Mouse (Mus musculus) layer of hippocampus, postnatal 25 days (tissue): ENCODE data around the gene Glb1l3. TPM values are rescaled to one million over a fixed set of nuclear protein-coding genes. Genes with fewer than 3 reads are reported as not detected.
"Not testable (repeated sequence)": the region's sequence is repeated elsewhere in the genome, so short reads cannot be mapped to it uniquely, and the experiment has no call there.

Source experiments
- DNase-seq, 2 experiments: peaks; one replicate each; pipeline ENCODE4 v3.0.0; 2022; ENCODE audit warnings: mixed read lengths in 2 of 2, low spot score in 1 of 2; ENCODE audit errors: extremely low spot score in 1 of 2
- total RNA-seq, 2 experiments: library from RNA; stranded (reverse); gene quantifications; 2 replicates each; pipeline ENCODE4 v1.2.3; 2021

The Glb1l3 gene
- total RNA-seq = not detected

DNA sequence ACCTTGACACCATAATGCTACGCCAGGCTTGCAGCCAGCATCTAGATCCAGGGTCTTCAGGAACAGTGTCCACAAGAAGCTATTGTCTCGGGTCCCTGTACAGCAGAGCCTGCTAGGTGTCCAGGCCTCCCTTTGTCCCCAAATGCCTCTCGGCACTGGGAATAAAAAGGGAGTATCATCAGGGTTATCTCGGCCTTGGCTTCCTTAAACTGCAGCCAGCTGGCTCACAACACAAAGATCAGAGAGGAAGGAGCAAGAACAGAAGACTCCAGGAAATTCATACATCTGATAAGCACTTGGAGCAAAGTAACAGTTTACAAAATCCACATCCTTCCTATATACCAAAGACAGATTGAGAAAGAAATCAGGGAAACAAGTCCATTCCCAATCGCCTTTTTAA lies at the start of gene Glb1l3:
Glb1l3 (minus strand) TSS at position 140 of the 400 bp plus-strand sequence.
- DNase-seq = no peak

DNA sequence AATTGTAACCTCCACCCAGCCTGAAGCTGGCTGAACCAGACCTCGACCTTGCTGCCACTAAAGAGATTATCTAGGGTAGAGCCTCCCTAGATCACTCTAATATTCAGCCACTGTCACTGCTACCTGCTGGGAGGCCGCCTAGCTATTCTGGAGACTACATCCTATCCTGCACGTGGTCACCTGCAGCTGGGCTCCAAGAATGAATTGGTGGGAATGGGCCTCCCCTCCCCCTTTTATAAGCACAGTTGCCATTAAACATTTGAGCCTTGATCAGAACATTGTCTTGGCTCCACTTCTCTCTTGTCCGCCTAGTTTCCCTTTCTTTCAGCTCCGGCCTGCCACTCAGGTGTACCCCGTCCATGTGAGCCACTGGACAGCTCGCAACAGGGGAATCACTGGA lies 9.2 kb upstream of the Glb1l3 start:
- not testable (repeated sequence) for DNase-seq

- DNase-seq = no peak
Measured at GRCm38 (mm10) chr9:26831089-26831488, 29.6 kb downstream of the Glb1l3 start.

GRCm38 (mm10) chr9:26819942-26820341 lies 40.7 kb downstream of the Glb1l3 start:
- no peak for DNase-seq

GRCm38 (mm10) chr9:26808735-26809134 lies 52.0 kb downstream of the Glb1l3 start:
- DNase-seq = no peak

DNA sequence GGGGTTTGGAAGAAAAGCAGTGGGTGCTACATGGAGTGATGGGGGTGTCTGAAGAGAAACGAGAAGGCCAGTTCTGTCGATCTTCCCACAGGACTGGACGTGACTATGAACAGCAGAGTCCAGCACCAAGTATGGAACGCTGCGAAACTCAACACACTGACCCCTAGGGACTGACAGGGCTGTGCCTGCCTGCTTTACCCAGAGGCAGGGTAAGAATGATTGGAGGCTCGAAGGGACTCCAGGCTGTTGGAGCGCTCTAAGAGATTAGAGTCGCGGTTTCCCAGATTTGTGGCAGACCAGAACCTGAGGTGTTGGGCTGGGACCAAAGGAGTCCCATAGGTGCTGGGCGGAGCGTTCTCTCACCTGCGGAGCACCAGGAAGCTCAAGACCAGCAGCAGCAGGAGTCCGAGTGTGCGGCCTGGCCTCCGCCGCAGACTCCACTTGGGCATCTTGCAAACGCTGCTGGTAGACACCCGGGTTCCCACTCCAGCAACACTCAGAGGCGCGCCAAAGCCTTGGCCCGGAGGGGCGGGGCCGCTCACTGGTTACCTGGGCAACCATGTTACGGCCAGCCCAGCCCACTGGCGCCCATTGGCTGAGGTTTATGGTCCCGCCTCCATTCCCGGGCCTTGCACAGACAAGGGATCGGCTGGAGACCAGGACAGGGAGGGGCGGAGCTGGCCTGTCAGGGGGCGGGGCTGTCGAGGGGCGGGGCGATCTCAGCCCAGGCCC lies 54.6 kb downstream of the Glb1l3 start, which contains the start of gene Glb1l2:
Glb1l2 (minus strand) TSS at position 534 of the 732 bp plus-strand sequence.
- DNase-seq = peak; percentile 60 to 67

DNA sequence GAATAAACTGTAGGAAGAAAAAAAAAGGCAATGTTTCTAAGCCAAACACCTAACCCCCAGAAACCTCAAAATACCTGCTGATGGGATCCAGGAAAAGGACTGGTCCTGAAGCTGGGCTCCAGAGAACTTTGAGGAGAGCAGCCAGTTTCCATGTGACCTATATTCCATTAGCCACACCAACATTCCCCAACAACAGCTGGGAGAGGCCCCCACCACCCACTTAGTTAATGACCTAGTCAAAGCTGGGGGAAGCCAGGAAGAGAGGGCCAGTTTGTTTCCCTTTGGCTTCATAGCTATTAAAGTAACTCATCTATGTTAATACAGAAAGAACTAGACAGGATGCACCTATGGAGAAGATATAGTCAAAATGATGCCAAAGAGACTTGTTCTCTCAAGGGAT lies 56.4 kb downstream of the Glb1l3 start:
- DNase-seq = no peak

DNA sequence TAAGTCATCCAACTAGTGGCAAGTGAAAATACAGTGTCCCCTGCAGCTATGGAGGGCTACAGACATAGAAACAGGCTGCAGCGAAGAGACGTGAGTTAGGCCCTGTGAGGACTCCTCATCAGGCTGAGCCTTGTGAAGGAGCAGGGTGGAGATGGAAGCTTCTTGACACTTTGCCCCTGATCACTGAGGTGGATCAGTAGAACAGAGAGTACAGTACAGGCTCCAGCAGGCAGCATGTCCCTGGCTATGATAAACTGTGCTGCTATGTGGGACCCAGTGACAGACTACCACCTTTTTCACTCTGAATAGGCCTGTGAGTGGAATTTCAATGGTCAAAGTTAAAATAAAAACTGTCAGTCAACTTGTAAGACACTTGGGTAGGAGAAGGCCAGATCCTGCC lies 60.3 kb downstream of the Glb1l3 start:
- DNase-seq = no peak

DNA sequence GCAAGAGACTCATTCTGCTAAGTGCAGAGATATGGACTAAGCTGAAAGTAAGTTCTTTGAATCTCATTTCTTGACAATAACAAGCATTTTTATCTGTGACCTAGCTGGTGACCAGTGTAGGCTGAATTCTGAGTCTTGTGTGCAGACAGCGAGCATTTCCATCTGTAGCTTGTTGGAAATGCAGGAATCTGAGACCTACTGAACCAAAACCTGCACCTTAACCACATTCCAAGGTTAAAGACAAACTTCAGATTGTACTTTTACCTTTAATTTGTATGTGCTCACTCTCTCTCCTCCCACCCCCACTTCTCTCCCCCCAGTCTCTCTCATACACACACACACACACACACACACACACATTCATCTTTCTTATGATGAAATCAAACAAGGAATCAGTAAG lies 62.0 kb downstream of the Glb1l3 start:
- DNase-seq = no peak

DNA sequence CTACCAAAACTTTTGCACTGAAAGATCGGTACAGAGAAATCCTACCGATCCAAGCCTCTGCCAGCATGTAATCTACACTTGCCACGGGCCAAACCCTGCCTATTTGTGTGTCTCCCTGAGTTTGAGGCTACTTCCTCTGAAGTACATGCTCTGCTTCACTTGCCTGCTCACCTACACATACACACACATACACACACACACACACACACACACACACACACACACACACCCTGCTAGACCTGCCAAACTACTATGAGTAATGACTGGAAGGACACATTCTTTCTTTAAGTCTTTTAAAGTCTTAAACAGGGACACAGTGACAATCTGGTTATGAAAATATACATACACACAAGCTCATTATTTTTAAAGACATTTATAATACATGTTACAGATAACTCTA lies 62.5 kb downstream of the Glb1l3 start:
- DNase-seq = no peak

- no peak for DNase-seq
Measured at GRCm38 (mm10) chr9:26792829-26793228, 67.9 kb downstream of the Glb1l3 start.

GRCm38 (mm10) chr9:26783414-26783975 lies 77.2 kb downstream of the Glb1l3 start:
- DNase-seq = no peak

- DNase-seq = no peak
Measured at GRCm38 (mm10) chr9:26778421-26778820, 82.3 kb downstream of the Glb1l3 start.

DNA sequence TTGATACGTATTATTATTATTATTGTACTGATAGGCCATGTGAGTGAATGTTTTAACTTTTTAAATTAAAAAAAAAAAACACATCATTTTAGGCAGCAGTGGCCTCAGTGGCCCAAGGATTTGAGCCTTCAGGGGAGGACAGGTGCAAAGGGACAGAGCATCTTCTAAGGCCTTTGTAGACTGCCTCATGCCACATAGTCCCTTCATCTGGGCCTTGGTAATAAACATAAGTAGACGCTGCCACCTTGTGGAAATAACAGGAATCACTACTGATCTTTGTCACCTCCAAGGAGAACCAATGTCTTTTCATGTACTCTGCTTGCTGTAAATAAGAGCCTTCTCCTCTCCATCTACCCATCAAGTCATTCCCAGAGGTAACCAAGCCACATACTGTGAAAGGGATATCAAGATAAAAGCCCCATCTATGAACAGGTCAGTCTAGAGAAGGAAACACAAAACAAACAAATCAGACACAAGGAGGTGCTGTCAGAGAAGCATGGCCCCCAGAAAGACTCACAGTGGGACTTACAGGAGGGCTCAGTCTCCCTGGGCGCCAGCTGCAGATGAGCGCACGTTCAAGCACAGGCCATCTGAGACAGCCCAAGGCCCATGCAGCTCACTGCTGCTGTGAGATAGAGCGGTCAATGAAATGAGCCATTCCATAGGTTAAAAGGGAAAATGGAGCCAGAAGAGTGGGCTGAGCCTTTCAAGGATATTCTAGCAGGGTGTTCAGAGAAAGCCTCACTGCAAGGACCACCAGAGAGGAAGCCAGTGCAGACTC lies 84.4 kb downstream of the Glb1l3 start:
- DNase-seq = peak in 1 of 2 experiments; percentile 40

GRCm38 (mm10) chr9:26775700-26776099 lies 85.0 kb downstream of the Glb1l3 start:
- DNase-seq = no peak

- DNase-seq = no peak
Measured at GRCm38 (mm10) chr9:26768181-26768580, 92.5 kb downstream of the Glb1l3 start.

Other genes with a start within 250 kb of the Glb1l3 start
- 100 to 1,000 TPM; 251 to 282 TPM for gene B3gat1, start 127.2 kb downstream of the Glb1l3 start, total RNA-seq
- gene Glb1l2, start 54.4 kb downstream of the Glb1l3 start, total RNA-seq = under 1 TPM; 0.30 to 0.38 TPM
- gene Gm1110, start 62.2 kb upstream of the Glb1l3 start, total RNA-seq = not detected
- gene Acad8, start 138.7 kb upstream of the Glb1l3 start, total RNA-seq = 10 to 100 TPM; 35.0 to 36.4 TPM
- gene Thyn1, start 138.8 kb upstream of the Glb1l3 start, total RNA-seq = 10 to 100 TPM; 94.3 to 98.7 TPM
- gene Vps26b, start 169.2 kb upstream of the Glb1l3 start, total RNA-seq = 100 to 1,000 TPM; 111 to 114 TPM
- gene Ncapd3, start 169.3 kb upstream of the Glb1l3 start, total RNA-seq = 10 to 100 TPM; 15.6 to 19.0 TPM